33 mouse cellular contexts compared by ENCODE assay signal in the genomic region with DNA sequence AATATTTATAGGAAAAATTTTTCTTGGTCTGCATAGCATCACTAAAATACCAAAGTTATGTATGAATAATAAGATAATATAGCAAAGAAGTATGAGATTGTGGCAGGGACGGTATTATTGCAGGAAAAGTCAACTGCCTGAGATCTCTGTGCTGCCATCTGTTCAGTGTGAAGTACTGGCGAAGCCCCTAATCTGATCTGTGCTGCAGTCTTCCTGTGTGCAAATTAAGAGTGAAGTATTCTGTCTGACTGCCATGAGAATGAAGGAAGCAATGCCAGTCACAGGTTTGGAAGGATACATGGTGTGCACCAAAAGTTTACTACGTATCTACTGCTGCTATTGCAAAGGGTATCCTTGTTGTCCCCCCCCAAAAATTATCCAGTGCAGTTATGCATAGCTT.
"Had no signal": no experiment of that assay in that cellular context is flagged by ENCODE, and none has a peak within 500 bp of the region (broad histone marks: within the 10 kb centered on the region; RNA-seq: fewer than 3 reads in every experiment).

No protein-coding gene starts in this region.

- H3K4me1 ChIP-seq: limb, embryonic 10.5 days; liver, embryonic 12.5 days; liver, embryonic 13.5 days; liver, embryonic 15.5 days; lung, embryonic 15.5 days; megakaryocyte, embryonic 14.5 days; midbrain, embryonic 10.5 days; midbrain, embryonic 12.5 days; midbrain, embryonic 13.5 days; midbrain, embryonic 15.5 days; neural tube, embryonic 12.5 days; neural tube, embryonic 13.5 days had no signal

- DNase-seq: left cerebral cortex, postnatal 4 days; liver; liver, embryonic 13.5 days; liver, postnatal 0 days; lung, adult 18-20 months; lung, adult 2 months; lung, embryonic 14.5 days; lung, postnatal 10 days; lung, postnatal 14 days; lung, postnatal 36 days; lung, postnatal 4 days; midbrain, embryonic 14.5 days had no signal

- H3K4me2 ChIP-seq: limb, embryonic 12.5 days; limb, embryonic 13.5 days; limb, embryonic 15.5 days; liver, embryonic 11.5 days; liver, embryonic 12.5 days; liver, embryonic 13.5 days; liver, embryonic 15.5 days; lung, embryonic 14.5 days; lung, embryonic 15.5 days; midbrain, embryonic 11.5 days; midbrain, embryonic 12.5 days; midbrain, embryonic 13.5 days; midbrain, embryonic 15.5 days; neural tube, embryonic 12.5 days; neural tube, embryonic 13.5 days had no signal

- H3K36me3 ChIP-seq: limb, embryonic 10.5 days; limb, embryonic 12.5 days; limb, embryonic 13.5 days; limb, embryonic 15.5 days; liver, embryonic 12.5 days; liver, embryonic 13.5 days; liver, embryonic 15.5 days; lung, embryonic 15.5 days; midbrain, embryonic 10.5 days; midbrain, embryonic 12.5 days; midbrain, embryonic 13.5 days; midbrain, embryonic 15.5 days; neural tube, embryonic 12.5 days; neural tube, embryonic 13.5 days had no signal

- H3K27ac ChIP-seq: limb, embryonic 10.5 days; limb, embryonic 12.5 days; limb, embryonic 13.5 days; limb, embryonic 15.5 days; liver, embryonic 12.5 days; liver, embryonic 13.5 days; liver, embryonic 14.5 days; liver, embryonic 15.5 days; lung, embryonic 15.5 days; macrophage; midbrain, embryonic 10.5 days; midbrain, embryonic 12.5 days; midbrain, embryonic 13.5 days; midbrain, embryonic 15.5 days; neural tube, embryonic 12.5 days; neural tube, embryonic 13.5 days had no signal

- ATAC-seq: liver, embryonic 12.5 days; liver, postnatal 0 days; lung, postnatal 0 days; midbrain, embryonic 13.5 days; midbrain, embryonic 15.5 days; midbrain, embryonic 16.5 days had no signal

- H3K4me3 ChIP-seq: limb, embryonic 10.5 days; limb, embryonic 12.5 days; limb, embryonic 13.5 days; limb, embryonic 15.5 days; liver, embryonic 12.5 days; liver, embryonic 13.5 days; liver, embryonic 15.5 days; lung, embryonic 15.5 days; megakaryocyte, embryonic 14.5 days; midbrain, embryonic 10.5 days; midbrain, embryonic 12.5 days; midbrain, embryonic 13.5 days; midbrain, embryonic 15.5 days; myocyte; neural tube, embryonic 12.5 days; neural tube, embryonic 13.5 days had no signal

- H3K9ac ChIP-seq: limb, embryonic 12.5 days; limb, embryonic 13.5 days; limb, embryonic 15.5 days; liver, embryonic 12.5 days; liver, embryonic 13.5 days; liver, embryonic 14.5 days; liver, embryonic 15.5 days; liver, postnatal 0 days; lung, embryonic 14.5 days; lung, embryonic 15.5 days; midbrain, embryonic 12.5 days; midbrain, embryonic 13.5 days; midbrain, embryonic 15.5 days; neural tube, embryonic 12.5 days; neural tube, embryonic 13.5 days had no signal

- H3K27me3 ChIP-seq: limb, embryonic 12.5 days; limb, embryonic 13.5 days; limb, embryonic 15.5 days; liver, embryonic 12.5 days; liver, embryonic 13.5 days; liver, embryonic 15.5 days; lung, embryonic 15.5 days; megakaryocyte, embryonic 14.5 days; midbrain, embryonic 12.5 days; midbrain, embryonic 13.5 days; midbrain, embryonic 15.5 days; neural tube, embryonic 12.5 days; neural tube, embryonic 13.5 days had no signal

- H3K9me3 ChIP-seq: limb, embryonic 10.5 days; limb, embryonic 12.5 days; limb, embryonic 13.5 days; limb, embryonic 15.5 days; liver, embryonic 12.5 days; liver, embryonic 13.5 days; liver, embryonic 15.5 days; lung, embryonic 15.5 days; megakaryocyte, embryonic 14.5 days; midbrain, embryonic 10.5 days; midbrain, embryonic 12.5 days; midbrain, embryonic 13.5 days; midbrain, embryonic 15.5 days; neural tube, embryonic 12.5 days; neural tube, embryonic 13.5 days had no signal
